Mouse (Mus musculus): ENCODE results near the gene Ano3. TPM values are rescaled to one million over a fixed set of nuclear protein-coding genes. Genes with fewer than 3 reads are reported as not detected.

Gene Ano3
- total RNA-seq, 2 experiments from 2014 or later: 0.16 to 0.38 TPM

DNA sequence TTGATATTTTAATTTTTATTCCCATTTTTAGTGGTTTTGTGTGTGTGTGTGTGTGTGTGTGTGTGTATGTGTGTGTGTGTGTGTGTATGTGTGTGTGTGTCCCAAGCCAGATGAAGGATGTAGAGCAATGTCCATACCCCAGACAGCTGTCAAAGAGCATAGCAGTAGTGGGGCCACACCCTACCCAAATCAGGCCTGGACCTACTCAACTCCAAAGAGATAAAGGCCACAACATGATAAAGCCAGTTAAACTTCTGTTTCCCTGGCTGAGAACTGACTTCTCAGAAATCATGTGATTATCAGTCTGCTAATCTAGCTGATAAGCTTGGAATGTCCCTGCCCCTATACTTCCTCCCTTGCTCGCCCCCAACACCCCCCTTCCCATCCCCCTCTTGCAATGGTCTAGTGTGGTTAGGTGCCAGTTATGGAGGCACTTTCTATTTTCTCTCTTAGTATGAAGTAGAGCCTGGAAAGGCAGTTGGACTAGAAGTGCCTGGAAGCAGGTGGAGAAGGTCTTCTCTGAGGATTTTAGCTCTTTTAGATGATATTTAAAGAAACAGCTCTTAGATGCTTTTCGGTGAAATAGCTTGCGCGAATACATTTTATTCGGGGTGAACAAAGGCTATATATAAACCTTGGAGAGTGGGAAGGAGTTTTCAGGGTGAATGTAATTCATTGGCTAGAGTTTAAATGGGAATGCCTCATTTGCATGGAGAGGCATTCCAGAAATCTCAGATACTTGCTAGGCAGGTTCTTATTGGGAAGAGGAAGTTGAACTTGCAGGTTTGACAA, 144.2 kb downstream of the Ano3 start:
- no peak for DNase-seq

DNA sequence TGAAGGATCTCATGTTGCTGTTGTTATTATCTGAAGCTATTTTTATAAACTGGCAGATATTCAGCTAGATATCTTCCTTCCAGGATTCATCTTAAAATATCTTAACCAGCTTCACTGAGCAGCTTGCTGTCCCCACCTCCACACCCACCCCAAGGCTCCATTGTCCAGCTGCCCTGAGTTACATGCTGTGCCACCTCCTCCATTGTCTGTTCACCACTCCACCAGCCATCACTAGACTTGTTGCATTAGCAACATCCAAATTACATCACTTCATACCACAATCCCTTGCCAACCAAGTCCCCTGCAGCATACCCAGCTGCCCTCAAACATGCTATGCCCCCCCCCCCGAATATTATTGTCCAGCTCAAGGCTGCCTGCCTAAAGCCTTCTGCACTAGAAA, 154.8 kb downstream of the Ano3 start:
- no peak for DNase-seq

DNA sequence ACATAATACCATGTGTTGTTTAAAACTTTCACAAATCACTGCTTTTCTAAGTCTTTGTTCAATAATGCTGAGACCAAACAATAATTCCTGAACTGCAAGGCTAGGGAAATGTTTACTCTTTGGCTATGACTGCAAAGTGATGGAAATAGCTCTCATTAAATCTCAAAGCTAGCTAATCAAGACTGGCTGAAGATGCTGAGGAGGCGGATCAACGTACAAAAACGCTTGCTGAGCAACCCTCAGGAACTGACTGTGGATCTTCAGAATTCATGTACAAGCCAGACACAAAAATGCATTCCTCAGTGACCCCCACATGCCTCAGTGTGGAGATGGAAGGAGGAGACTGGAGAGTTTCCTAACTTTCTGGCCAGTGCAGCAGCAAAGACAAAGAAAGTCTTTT, 155.3 kb downstream of the Ano3 start:
- DNase-seq: no peak

- no peak for DNase-seq
These were observed 163.3 kb downstream of the Ano3 start for GRCm38 (mm10) chr2:110787396-110787795.

- DNase-seq: no peak
These were observed 191.3 kb downstream of the Ano3 start for GRCm38 (mm10) chr2:110759434-110759833.

- no peak for DNase-seq
These were observed 193.2 kb downstream of the Ano3 start for GRCm38 (mm10) chr2:110757556-110757955.

- no peak for DNase-seq
These were observed 210.2 kb downstream of the Ano3 start for GRCm38 (mm10) chr2:110740493-110740892.

GRCm38 (mm10) chr2:110739781-110740180, 210.9 kb downstream of the Ano3 start:
- no peak for DNase-seq

DNA sequence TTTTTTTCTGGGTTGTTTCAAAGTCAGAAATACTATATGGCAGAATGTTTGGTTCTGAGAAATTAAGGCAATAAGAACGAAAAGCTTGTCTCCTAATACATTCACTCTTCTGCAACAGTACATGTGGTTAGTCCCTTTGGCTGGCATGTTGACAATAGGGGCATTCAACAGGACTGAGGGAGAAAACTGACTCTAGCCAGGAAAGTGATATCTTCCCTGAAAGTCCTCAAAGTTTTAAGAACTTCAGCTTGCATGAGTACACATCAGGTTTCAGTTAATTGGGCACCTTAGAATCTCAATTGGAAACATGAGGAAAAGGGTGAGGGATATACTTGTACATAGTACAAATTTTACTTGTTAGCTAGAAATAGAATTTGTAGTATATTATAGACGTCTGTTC, 212.7 kb downstream of the Ano3 start:
- no peak for DNase-seq

DNA sequence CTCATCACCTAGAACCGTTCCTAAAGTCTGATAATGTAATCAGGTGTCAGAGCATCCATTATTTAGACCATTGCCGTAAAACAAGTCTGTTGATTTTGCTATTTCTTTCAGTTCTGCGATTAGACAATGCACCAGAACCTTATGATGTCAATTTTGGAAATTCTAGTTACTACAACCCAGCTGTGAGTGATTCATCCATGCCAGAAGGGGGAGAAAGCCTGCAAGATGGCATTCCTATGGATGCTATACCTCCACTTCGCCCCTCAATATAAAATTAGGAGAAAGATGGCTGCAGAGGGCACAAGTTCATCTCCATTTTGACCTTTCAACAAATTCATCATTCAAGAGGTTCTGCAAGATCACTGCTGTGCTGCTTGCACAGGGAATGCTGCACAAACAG, 213.5 kb downstream of the Ano3 start:
- DNase-seq: no peak

DNA sequence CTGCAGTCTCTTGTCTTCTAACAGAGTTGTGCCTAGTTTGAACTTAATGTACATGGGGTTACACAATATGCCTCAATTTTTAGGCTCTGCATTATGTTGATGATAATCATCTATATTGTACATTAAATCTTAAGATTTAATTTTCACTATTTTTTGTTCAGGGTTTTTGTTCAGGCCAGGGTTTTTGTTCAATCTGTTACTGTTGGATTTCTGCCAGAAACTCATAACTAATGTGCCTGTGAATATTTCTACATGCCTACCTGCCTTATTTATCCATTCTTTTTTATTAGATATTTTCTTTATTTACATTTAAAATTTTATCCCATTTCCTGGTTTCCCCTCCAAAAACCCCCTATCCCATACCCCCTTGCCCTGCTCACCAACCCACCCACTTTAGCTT, 224.6 kb downstream of the Ano3 start:
- DNase-seq: no peak

DNA sequence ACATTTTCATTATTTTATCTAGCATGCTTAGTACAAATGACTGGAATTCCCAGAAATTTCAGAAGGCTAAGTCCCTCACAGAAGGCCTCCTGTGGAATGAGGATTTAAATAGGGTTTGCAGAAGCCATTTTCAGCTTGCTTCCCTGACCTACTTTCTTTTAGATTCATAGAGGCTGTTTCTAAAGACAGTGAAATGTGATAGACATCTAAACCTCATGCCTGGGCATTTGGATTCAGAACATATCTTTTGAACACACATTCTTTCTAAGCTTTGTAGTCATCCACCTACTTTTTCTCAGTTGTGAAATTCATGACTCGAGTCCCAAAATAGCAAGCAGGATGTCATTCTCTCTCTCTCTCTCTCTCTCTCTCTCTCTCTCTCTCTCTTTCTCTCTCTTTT, 228.5 kb downstream of the Ano3 start:
- no peak for DNase-seq

- no peak for DNase-seq
These were observed 229.4 kb downstream of the Ano3 start, which contains the start of gene Muc15 for GRCm38 (mm10) chr2:110721290-110721753. Gene Muc15 (plus strand): TSS chr2:110721340.

- DNase-seq: no peak
These were observed 231.7 kb downstream of the Ano3 start for GRCm38 (mm10) chr2:110719051-110719450.

DNA sequence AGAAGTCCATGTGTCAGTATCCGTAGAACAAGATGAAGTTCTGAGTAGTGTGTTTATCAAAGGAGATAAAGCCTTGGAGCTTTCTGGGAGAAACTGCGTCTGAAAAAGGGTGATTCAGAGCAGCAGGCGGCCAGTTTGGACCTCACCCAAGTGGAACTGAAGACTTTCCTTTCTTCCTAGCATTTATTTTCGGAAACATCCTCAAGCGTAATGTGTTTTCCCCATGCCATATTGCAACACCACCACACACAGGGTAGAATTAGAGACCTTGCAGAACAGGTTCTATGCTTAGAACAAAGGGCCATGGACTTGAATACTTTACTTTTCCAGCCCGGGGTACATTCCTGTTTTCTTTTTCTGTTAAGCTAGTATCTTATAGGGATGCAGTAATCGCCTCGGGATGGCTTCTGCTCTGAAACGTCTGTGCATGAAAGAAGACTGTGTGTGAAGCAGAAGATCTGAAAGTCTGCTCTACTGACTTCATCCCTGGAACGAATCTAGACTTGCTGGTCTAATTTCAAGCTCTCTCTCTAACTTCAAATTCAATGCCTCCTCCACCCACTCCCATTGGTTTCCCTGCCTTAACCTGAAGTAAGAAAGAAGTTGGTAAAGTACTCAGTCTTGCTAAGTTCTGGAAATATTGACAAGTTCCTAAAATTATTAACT, 240.5 kb downstream of the Ano3 start:
- peak; percentile 9 for DNase-seq

DNA sequence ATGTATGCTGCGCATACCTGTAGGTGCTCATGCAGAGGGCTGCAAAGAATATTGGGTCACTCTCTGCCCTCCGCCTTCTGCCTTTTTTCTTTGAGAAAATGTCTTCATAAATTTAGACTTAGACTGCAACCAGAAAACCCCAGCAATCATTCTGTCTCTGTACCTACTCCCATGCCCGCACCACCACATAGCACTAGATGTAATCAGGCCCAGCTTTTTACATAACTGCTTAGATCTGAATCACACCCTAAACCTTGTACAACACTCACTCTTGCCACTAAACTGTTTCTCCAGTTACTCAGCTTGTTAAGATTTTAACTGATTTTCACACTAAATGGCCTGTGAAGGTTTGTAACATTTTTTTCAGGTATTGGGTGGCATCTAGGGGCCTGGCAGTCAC, 241.3 kb downstream of the Ano3 start:
- no peak for DNase-seq

- DNase-seq: no peak
These were observed 279.6 kb downstream of the Ano3 start for GRCm38 (mm10) chr2:110671071-110671624.

GRCm38 (mm10) chr2:110663329-110663728, 287.4 kb downstream of the Ano3 start:
- DNase-seq: no peak

- no peak for DNase-seq
These were observed 305.9 kb downstream of the Ano3 start for GRCm38 (mm10) chr2:110644846-110645245.

DNA sequence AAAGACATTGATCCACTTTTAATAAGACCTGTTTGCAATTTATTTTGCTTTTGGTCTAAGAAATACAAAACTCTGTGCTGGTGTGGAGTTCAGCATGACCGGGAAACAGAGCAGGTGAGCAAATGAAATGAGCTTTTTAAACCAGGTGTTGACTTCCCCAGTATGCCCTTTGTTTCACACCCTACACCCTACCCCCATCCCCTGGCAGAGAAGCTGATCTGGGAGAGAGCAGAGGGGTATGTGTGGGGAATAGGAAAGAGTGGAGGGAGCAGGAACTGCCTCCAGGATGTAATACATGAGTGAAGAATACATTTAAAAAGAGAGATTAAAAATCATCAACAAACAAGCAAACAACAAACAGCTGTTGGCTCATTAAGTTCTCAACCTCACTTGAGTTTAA, 306.4 kb downstream of the Ano3 start:
- no peak for DNase-seq
